Mouse (Mus musculus) limb, embryonic 10.5 days (tissue): Measurements from ENCODE around the gene Ccr10. TPM values are rescaled to one million over a fixed set of nuclear protein-coding genes. Genes with fewer than 3 reads are reported as not detected.

Source experiments
- DNase-seq: peaks from one replicate; pipeline ENCODE4 v3.0.0-alpha.2; 2017; ENCODE audit warnings: low spot score
- H3K27ac ChIP-seq: fragments of 300-500 bp; sonication (generic); 2 replicates; pipeline ENCODE4 v1.5.1; 2016; ENCODE audit warnings: mild to moderate bottlenecking
- H3K27me3 ChIP-seq: fragments of 300-500 bp; sonication (generic); 2 replicates; pipeline ENCODE4 v1.6.1; 2016; ENCODE audit warnings: low read depth, mild to moderate bottlenecking; ENCODE audit not compliant: poor library complexity, severe bottlenecking
- H3K36me3 ChIP-seq: fragments of 300-500 bp; sonication (generic); 2 replicates; pipeline ENCODE4 v1.6.1; 2016; ENCODE audit warnings: mild to moderate bottlenecking, moderate library complexity
- H3K4me1 ChIP-seq: fragments of 300-500 bp; sonication (generic); 2 replicates; pipeline ENCODE4 v1.6.1; 2016
- H3K4me3 ChIP-seq: fragments of 300-500 bp; sonication (generic); 2 replicates; pipeline ENCODE4 v1.5.1; 2016; ENCODE audit warnings: mild to moderate bottlenecking, moderate library complexity
- H3K9me3 ChIP-seq: fragments of 300-500 bp; sonication (generic); replicated peaks from 2 replicates; pipeline ENCODE4 v1.6.1; 2016; ENCODE audit warnings: mild to moderate bottlenecking
- WGBS: fragments of 180-500 bp; shearing (Covaris S2); methylation state at CpG from one replicate; pipeline ENCODE4 v1.1.7; 2016; 5-methylcytosine and 5-hydroxymethylcytosine counted together
- polyA plus RNA-seq: library from polyadenylated mRNA; unstranded; fragments of >200 nt; fragmentation: Nextera tagmentation; extraction: Ambion mirVana; gene quantifications from 2 replicates; pipeline ENCODE4 v1.2.1, GENCODE M21; 2016

The Ccr10 gene
- polyA plus RNA-seq, 1 experiment from 2014 or later = not detected

GRCm38 (mm10) chr11:101173631-101174388 lies 1.4 kb downstream of the Ccr10 start:
- peak overlapping the region; percentile 46 for H3K4me3 ChIP-seq
- WGBS = under 1% methylated on average over 61 of the region's 61 CpGs
- H3K9me3 ChIP-seq = no peaks in the 10 kb centered on the region
- peaks cover 92% of the 10 kb centered on the region for H3K27me3 ChIP-seq
- peak overlapping the region; percentile 73 for H3K27ac ChIP-seq
- H3K4me1 ChIP-seq = peaks cover 81% of the 10 kb centered on the region
- H3K36me3 ChIP-seq = no peaks in the 10 kb centered on the region
- peak; percentile 88 for DNase-seq

GRCm38 (mm10) chr11:101173112-101173511 lies 2.1 kb downstream of the Ccr10 start:
- peak overlapping the region; percentile 46 for H3K4me3 ChIP-seq
- H3K36me3 ChIP-seq = no peaks in the 10 kb centered on the region
- no peaks in the 10 kb centered on the region for H3K9me3 ChIP-seq
- 0 out of 2 replicates have a peak overlapping the region, but pooled peaks have one; percentile 73 for H3K27ac ChIP-seq
- no peak for DNase-seq
- WGBS = 5% methylated on average over 11 of the region's 11 CpGs
- H3K4me1 ChIP-seq = peaks cover 78% of the 10 kb centered on the region
- peaks cover 92% of the 10 kb centered on the region for H3K27me3 ChIP-seq

- Histone ChIP-seq H3K36me3 (no peaks in the 10 kb centered on the region; the same call in 1 of the 2 replicates), H3K4me3 (peak overlapping the region; percentile 69), H3K9me3 (no peaks in the 10 kb centered on the region), H3K27ac (peak overlapping the region; percentile 56; the same call in 1 of the 2 replicates), H3K27me3 (peaks cover 92% of the 10 kb centered on the region), H3K4me1 (peaks cover 79% of the 10 kb centered on the region)
- WGBS = 15% methylated on average over 5 of the region's 5 CpGs
- no peak for DNase-seq
These were observed 2.8 kb downstream of the Ccr10 start for GRCm38 (mm10) chr11:101172434-101172815.

GRCm38 (mm10) chr11:101171721-101172433 lies 3.4 kb downstream of the Ccr10 start:
- no peaks in the 10 kb centered on the region for H3K9me3 ChIP-seq
- under 1% methylated on average over 31 of the region's 31 CpGs for WGBS
- peaks cover 76% of the 10 kb centered on the region for H3K4me1 ChIP-seq
- H3K4me3 ChIP-seq = peak overlapping the region; percentile 69
- peak overlapping the region; percentile 56 for H3K27ac ChIP-seq
- H3K27me3 ChIP-seq = peaks cover 92% of the 10 kb centered on the region
- no peaks in the 10 kb centered on the region; the same call in 1 of the 2 replicates for H3K36me3 ChIP-seq
- peak; percentile 80 for DNase-seq

- Histone ChIP-seq H3K9me3 (no peaks in the 10 kb centered on the region), H3K36me3 (no peaks in the 10 kb centered on the region; the same call in 1 of the 2 replicates), H3K27me3 (peaks cover 92% of the 10 kb centered on the region), H3K27ac (peak within 1 kb of the TSS; percentile 73), H3K4me1 (peaks cover 69% of the 10 kb centered on the region), H3K4me3 (peak within 1 kb of the TSS; percentile 69)
- DNase-seq = peak; percentile 93
- under 1% methylated on average over 49 of the region's 50 CpGs for WGBS
These were observed 4.2 kb downstream of the Ccr10 start, which contains the start of gene Plekhh3 for GRCm38 (mm10) chr11:101170811-101171610. Gene Plekhh3 (minus strand): TSS chr11:101171351.

GRCm38 (mm10) chr11:101170354-101170810 lies 4.9 kb downstream of the Ccr10 start, which contains the start of gene Cntnap1:
Gene Cntnap1 (plus strand): TSS chr11:101170523.
- WGBS = under 1% methylated on average over 35 of the region's 35 CpGs
- peak within 1 kb of the TSS; percentile 69 for H3K4me3 ChIP-seq
- H3K36me3 ChIP-seq = no peaks in the 10 kb centered on the region; the same call in 1 of the 2 replicates
- DNase-seq = no peak
- H3K27me3 ChIP-seq = peaks cover 92% of the 10 kb centered on the region
- H3K9me3 ChIP-seq = no peaks in the 10 kb centered on the region
- peak within 1 kb of the TSS; percentile 73 for H3K27ac ChIP-seq
- H3K4me1 ChIP-seq = peaks cover 67% of the 10 kb centered on the region

- Histone ChIP-seq H3K4me3 (peak overlapping the region; percentile 69), H3K9me3 (no peaks in the 10 kb centered on the region), H3K36me3 (no peaks in the 10 kb centered on the region; the same call in 1 of the 2 replicates), H3K27ac (no peak overlapping the region), H3K4me1 (peaks cover 69% of the 10 kb centered on the region), H3K27me3 (peaks cover 92% of the 10 kb centered on the region)
- WGBS = 13% methylated on average over 17 of the region's 17 CpGs
- no peak for DNase-seq
These were observed 5.7 kb downstream of the Ccr10 start for GRCm38 (mm10) chr11:101169301-101170107.

- Histone ChIP-seq H3K27me3 (peaks cover 92% of the 10 kb centered on the region), H3K27ac (no peak overlapping the region), H3K9me3 (no peaks in the 10 kb centered on the region), H3K4me3 (no peak overlapping the region), H3K36me3 (peaks cover 5% of the 10 kb centered on the region), H3K4me1 (peaks cover 69% of the 10 kb centered on the region)
- 67% methylated on average over 18 of the region's 18 CpGs for WGBS
- DNase-seq = no peak
These were observed 6.8 kb downstream of the Ccr10 start for GRCm38 (mm10) chr11:101168301-101168980.

- no peak overlapping the region for H3K4me3 ChIP-seq
- peaks cover 69% of the 10 kb centered on the region for H3K4me1 ChIP-seq
- peaks cover 5% of the 10 kb centered on the region for H3K36me3 ChIP-seq
- WGBS = 39% methylated on average over 8 of the region's 8 CpGs
- H3K27ac ChIP-seq = no peak overlapping the region
- no peak for DNase-seq
- H3K9me3 ChIP-seq = no peaks in the 10 kb centered on the region
- H3K27me3 ChIP-seq = peaks cover 92% of the 10 kb centered on the region
These were observed 7.3 kb downstream of the Ccr10 start for GRCm38 (mm10) chr11:101167963-101168300.

GRCm38 (mm10) chr11:101167211-101167962 lies 7.9 kb downstream of the Ccr10 start:
- H3K4me1 ChIP-seq = peaks cover 69% of the 10 kb centered on the region

GRCm38 (mm10) chr11:101166357-101166756 lies 8.9 kb downstream of the Ccr10 start:
- peaks cover 7% of the 10 kb centered on the region for H3K36me3 ChIP-seq

More at GRCm38 (mm10) chr11:101167211-101167962, 7.9 kb downstream of the Ccr10 start:
- H3K27me3 ChIP-seq = peaks cover 93% of the 10 kb centered on the region
- H3K4me3 ChIP-seq = no peak overlapping the region
- peaks cover 5% of the 10 kb centered on the region for H3K36me3 ChIP-seq
- no peak for DNase-seq
- WGBS = 39% methylated on average over 19 of the region's 19 CpGs
- no peak overlapping the region for H3K27ac ChIP-seq
- H3K9me3 ChIP-seq = no peaks in the 10 kb centered on the region

More at GRCm38 (mm10) chr11:101166357-101166756, 8.9 kb downstream of the Ccr10 start:
- H3K4me1 ChIP-seq = peaks cover 59% of the 10 kb centered on the region
- no peak overlapping the region for H3K4me3 ChIP-seq
- no peaks in the 10 kb centered on the region for H3K9me3 ChIP-seq
- WGBS = 48% methylated on average over 14 of the region's 14 CpGs
- H3K27me3 ChIP-seq = peaks cover 96% of the 10 kb centered on the region
- no peak overlapping the region for H3K27ac ChIP-seq
- no peak for DNase-seq
